Mouse (Mus musculus): Measurements from ENCODE around the gene Thop1. TPM values are rescaled to one million over a fixed set of nuclear protein-coding genes. Genes with fewer than 3 reads are reported as not detected.

The Thop1 gene
- polyA plus RNA-seq (2015; fragmentation: Nextera tagmentation; extraction: Ambion mirVana), result 22.1 and 33.3 TPM in 2 replicates

GRCm38 (mm10) chr10:81069836-81070235 is at the start of gene Thop1:
TSS of gene Thop1 (plus strand) at chr10:81070035.

GRCm38 (mm10) chr10:81025639-81026275 is 44.1 kb upstream of the Thop1 start, which contains the start of gene Diras1:
TSS of gene Diras1 (minus strand) at chr10:81025662.

GRCm38 (mm10) chr10:81036988-81037580 is 32.8 kb upstream of the Thop1 start, which contains the start of gene Slc39a3:
TSS of gene Slc39a3 (minus strand) at chr10:81037426.

GRCm38 (mm10) chr10:81059603-81060543 is 10.0 kb upstream of the Thop1 start, which contains the start of gene Sgta:
TSS of gene Sgta (minus strand) at chr10:81060181.

GRCm38 (mm10) chr10:81105565-81106112 is 35.8 kb downstream of the Thop1 start, which contains the start of gene Map2k2:
TSS of gene Map2k2 (plus strand) at chr10:81105915.

Small RNAs within 50 kb of the gene (microRNA-seq; reads per million reads assigned to microRNA genes)
- gene Mir5615-1 (ENCODE audit: borderline replicate concordance, insufficient number of aligned reads), result not detected
- gene Mir5615-2 (ENCODE audit: borderline replicate concordance, insufficient number of aligned reads), result not detected

Other genes with a start within 250 kb of the Thop1 start
- 1,421 and 1,451 TPM in 2 replicates for gene Oaz1, start 243.4 kb upstream of the Thop1 start, polyA plus RNA-seq (2015; fragmentation: Nextera tagmentation; extraction: Ambion mirVana)
- gene Lingo3, start 226.0 kb upstream of the Thop1 start, polyA plus RNA-seq (2015; fragmentation: Nextera tagmentation; extraction: Ambion mirVana), result 0.48 and 0.68 TPM in 2 replicates
- 278 and 372 TPM in 2 replicates for gene Lsm7, start 214.8 kb upstream of the Thop1 start, polyA plus RNA-seq (2015; fragmentation: Nextera tagmentation; extraction: Ambion mirVana)
- gene Sppl2b, start 214.8 kb upstream of the Thop1 start, polyA plus RNA-seq (2015; fragmentation: Nextera tagmentation; extraction: Ambion mirVana), result 18.2 and 30.1 TPM in 2 replicates
- 0.12 and 0.24 TPM in 2 replicates for gene Tmprss9, start 198.2 kb upstream of the Thop1 start, polyA plus RNA-seq (2015; fragmentation: Nextera tagmentation; extraction: Ambion mirVana)
- 369 and 379 TPM in 2 replicates for gene Timm13, start 169.1 kb upstream of the Thop1 start, polyA plus RNA-seq (2015; fragmentation: Nextera tagmentation; extraction: Ambion mirVana)
- gene Lmnb2, start 151.8 kb upstream of the Thop1 start, polyA plus RNA-seq (2015; fragmentation: Nextera tagmentation; extraction: Ambion mirVana), result 8.7 and 10.7 TPM in 2 replicates
- gene Gadd45b, start 140.0 kb upstream of the Thop1 start, polyA plus RNA-seq (2015; fragmentation: Nextera tagmentation; extraction: Ambion mirVana), result 14.3 and 17.2 TPM in 2 replicates
- gene Gng7, start 55.1 kb upstream of the Thop1 start, polyA plus RNA-seq (2015; fragmentation: Nextera tagmentation; extraction: Ambion mirVana), result 2.3 and 3.8 TPM in 2 replicates
- gene Diras1, start 44.4 kb upstream of the Thop1 start, polyA plus RNA-seq (2015; fragmentation: Nextera tagmentation; extraction: Ambion mirVana), result 1.9 and 4.9 TPM in 2 replicates
- gene Slc39a3, start 32.6 kb upstream of the Thop1 start, polyA plus RNA-seq (2015; fragmentation: Nextera tagmentation; extraction: Ambion mirVana), result 18.7 and 24.7 TPM in 2 replicates
- gene Sgta, start 9.9 kb upstream of the Thop1 start, polyA plus RNA-seq (2015; fragmentation: Nextera tagmentation; extraction: Ambion mirVana), result 110 and 143 TPM in 2 replicates
- gene Creb3l3, start 28.8 kb downstream of the Thop1 start, polyA plus RNA-seq (2015; fragmentation: Nextera tagmentation; extraction: Ambion mirVana), result 6.4 and 8.8 TPM in 2 replicates
- 101 and 150 TPM in 2 replicates for gene Map2k2, start 35.9 kb downstream of the Thop1 start, polyA plus RNA-seq (2015; fragmentation: Nextera tagmentation; extraction: Ambion mirVana)
- gene Zbtb7a, start 65.2 kb downstream of the Thop1 start, polyA plus RNA-seq (2015; fragmentation: Nextera tagmentation; extraction: Ambion mirVana), result 38.3 and 48.5 TPM in 2 replicates
- 15.5 and 24.7 TPM in 2 replicates for gene Pias4, start 97.9 kb downstream of the Thop1 start, polyA plus RNA-seq (2015; fragmentation: Nextera tagmentation; extraction: Ambion mirVana)
- 323 and 361 TPM in 2 replicates for gene Eef2, start 106.6 kb downstream of the Thop1 start, polyA plus RNA-seq (2015; fragmentation: Nextera tagmentation; extraction: Ambion mirVana)
- gene Dapk3, start 113.0 kb downstream of the Thop1 start, polyA plus RNA-seq (2015; fragmentation: Nextera tagmentation; extraction: Ambion mirVana), result 45.5 and 58.7 TPM in 2 replicates
- 0.16 TPM in 1 of 2 replicates, not detected in the other for gene 4930442H23Rik, start 113.8 kb downstream of the Thop1 start, polyA plus RNA-seq (2015; fragmentation: Nextera tagmentation; extraction: Ambion mirVana)
- 0.13 TPM in 1 of 2 replicates, not detected in the other for gene Nmrk2, start 132.0 kb downstream of the Thop1 start, polyA plus RNA-seq (2015; fragmentation: Nextera tagmentation; extraction: Ambion mirVana)
- 2.4 and 8.1 TPM in 2 replicates for gene Atcay, start 160.8 kb downstream of the Thop1 start, polyA plus RNA-seq (2015; fragmentation: Nextera tagmentation; extraction: Ambion mirVana)
- 5.5 and 7.2 TPM in 2 replicates for gene Zfr2, start 163.1 kb downstream of the Thop1 start, polyA plus RNA-seq (2015; fragmentation: Nextera tagmentation; extraction: Ambion mirVana)
- gene Matk, start 182.9 kb downstream of the Thop1 start, polyA plus RNA-seq (2015; fragmentation: Nextera tagmentation; extraction: Ambion mirVana), result 1.5 and 1.8 TPM in 2 replicates
- gene Mrpl54, start 196.9 kb downstream of the Thop1 start, polyA plus RNA-seq (2015; fragmentation: Nextera tagmentation; extraction: Ambion mirVana), result 257 and 299 TPM in 2 replicates
- gene Apba3, start 196.9 kb downstream of the Thop1 start, polyA plus RNA-seq (2015; fragmentation: Nextera tagmentation; extraction: Ambion mirVana), result 29.0 and 34.3 TPM in 2 replicates
- gene Tjp3, start 221.5 kb downstream of the Thop1 start, polyA plus RNA-seq (2015; fragmentation: Nextera tagmentation; extraction: Ambion mirVana), result 0.76 and 1.2 TPM in 2 replicates
- 29.5 and 37.8 TPM in 2 replicates for gene Pip5k1c, start 222.9 kb downstream of the Thop1 start, polyA plus RNA-seq (2015; fragmentation: Nextera tagmentation; extraction: Ambion mirVana)